Mouse (Mus musculus) liver, adult 2 months (tissue): ENCODE measurements around the gene Wdr66. TPM values are rescaled to one million over a fixed set of nuclear protein-coding genes. Genes with fewer than 3 reads are reported as not detected.

ENCODE experiments used
- DNase-seq: peaks from one replicate; pipeline ENCODE4 v3.0.0-alpha.2; 2011; ENCODE audit warnings: low read depth, low spot score; ENCODE audit errors: extremely low read depth
- H3K27ac ChIP-seq: fragments of 200-500 bp; replicated peaks from 2 replicates; pipeline ENCODE4 v1.5.1; 2012; ENCODE audit warnings: low read depth, mild to moderate bottlenecking, control low read depth, inconsistent platforms, low read length; ENCODE audit not compliant: insufficient read depth
- H3K27me3 ChIP-seq: fragments of 200-500 bp; 2 replicates; pipeline ENCODE4 v1.6.1; 2012; ENCODE audit warnings: mild to moderate bottlenecking, moderate library complexity, low read length, inconsistent platforms; ENCODE audit not compliant: control insufficient read depth, insufficient read depth
- H3K36me3 ChIP-seq: fragments of 200-500 bp; 2 replicates; pipeline ENCODE4 v1.6.1; 2012; ENCODE audit warnings: low read length, inconsistent platforms; ENCODE audit not compliant: control insufficient read depth, insufficient read depth
- H3K4me1 ChIP-seq: fragments of 200-500 bp; 2 replicates; pipeline ENCODE4 v1.6.1; 2011; ENCODE audit warnings: low read length; ENCODE audit not compliant: control insufficient read depth, insufficient read depth
- H3K4me3 ChIP-seq: fragments of 200-500 bp; 2 replicates; pipeline ENCODE4 v1.5.1; 2011; ENCODE audit warnings: low read depth, mild to moderate bottlenecking, control low read depth, low read length, moderate library complexity; ENCODE audit not compliant: insufficient read depth
- H3K79me2 ChIP-seq: fragments of 200-500 bp; 2 replicates; pipeline ENCODE4 v1.6.1; 2012; ENCODE audit warnings: inconsistent platforms, mild to moderate bottlenecking, low read length, moderate library complexity; ENCODE audit not compliant: control insufficient read depth, insufficient read depth
- H3K9ac ChIP-seq: fragments of 200-500 bp; 2 replicates; pipeline ENCODE4 v1.6.1; 2012; ENCODE audit warnings: low read depth, mild to moderate bottlenecking, control low read depth, inconsistent platforms, low read length
- CTCF ChIP-seq: fragments of 200-500 bp; IDR thresholded peaks from 2 replicates; pipeline ENCODE4 v1.5.1; 2011; ENCODE audit warnings: low read depth, low read length, control low read depth
- POLR2A ChIP-seq: fragments of 200-500 bp; IDR thresholded peaks from 2 replicates; pipeline ENCODE4 v1.6.1; 2011; ENCODE audit warnings: low read length, control low read depth; ENCODE audit not compliant: insufficient read depth; ENCODE audit errors: extremely low read depth
- WGBS: fragments of 180-500 bp; shearing (Covaris S2); methylation state at CpG from one replicate; pipeline ENCODE4 v1.1.7; 2018; 5-methylcytosine and 5-hydroxymethylcytosine counted together
- polyA plus RNA-seq: library from polyadenylated mRNA; depleted of rRNA; stranded (reverse); fragments of >200 nt; gene quantifications from 2 replicates; pipeline ENCODE4 v1.2.3, GENCODE M21; 2012
- total RNA-seq: library from RNA; depleted of rRNA; stranded (reverse); fragments of >200 nt; gene quantifications from 2 replicates; pipeline ENCODE4 v1.2.3, GENCODE M21; 2014

The Wdr66 gene
- total and polyA plus RNA-seq, 2 experiments: 0.37 to 0.60 TPM

GRCm38 (mm10) chr5:123300496-123301034 lies 48.7 kb downstream of the Wdr66 start:
- no peak for DNase-seq
- H3K4me1 ChIP-seq: no peaks in the 10 kb centered on the region
- 81% methylated on average over 8 of the region's 8 CpGs for WGBS

GRCm38 (mm10) chr5:123301780-123302521 lies 50.0 kb downstream of the Wdr66 start:
- H3K9ac ChIP-seq: no peak overlapping the region
- no peaks in the 10 kb centered on the region for H3K79me2 ChIP-seq
- TF ChIP-seq CTCF: no peak
- 89% methylated on average over 20 of the region's 20 CpGs for WGBS
- no peak overlapping the region for H3K4me3 ChIP-seq
- H3K27me3 ChIP-seq: no peaks in the 10 kb centered on the region
- no peaks in the 10 kb centered on the region for H3K36me3 ChIP-seq
- no peaks in the 10 kb centered on the region for H3K4me1 ChIP-seq
- DNase-seq: no peak
- no peak overlapping the region for H3K27ac ChIP-seq

More at GRCm38 (mm10) chr5:123300496-123301034, 48.7 kb downstream of the Wdr66 start:
- Histone ChIP-seq H3K79me2 (no peaks in the 10 kb centered on the region), H3K36me3 (no peaks in the 10 kb centered on the region), H3K27me3 (no peaks in the 10 kb centered on the region), H3K4me3 (no peak overlapping the region), H3K27ac (no peak overlapping the region), H3K9ac (no peak overlapping the region)
- TF ChIP-seq POLR2A (no peak), CTCF (no peak)

GRCm38 (mm10) chr5:123307630-123308282 lies 55.9 kb downstream of the Wdr66 start:
- DNase-seq: no peak

GRCm38 (mm10) chr5:123309816-123310215 lies 57.9 kb downstream of the Wdr66 start:
- Histone ChIP-seq H3K27ac (no peak overlapping the region), H3K36me3 (no peaks in the 10 kb centered on the region), H3K27me3 (no peaks in the 10 kb centered on the region), H3K9ac (no peak overlapping the region), H3K4me1 (no peaks in the 10 kb centered on the region), H3K79me2 (no peaks in the 10 kb centered on the region), H3K4me3 (no peak overlapping the region)
- WGBS: 76% methylated on average over 10 of the region's 10 CpGs
- no peak for DNase-seq
- TF ChIP-seq CTCF (no peak), POLR2A (no peak)

More at GRCm38 (mm10) chr5:123307630-123308282, 55.9 kb downstream of the Wdr66 start:
- TF ChIP-seq POLR2A (no peak), CTCF (no peak)
- 77% methylated on average over 18 of the region's 18 CpGs for WGBS
- no peak overlapping the region for H3K9ac ChIP-seq
- no peak overlapping the region for H3K27ac ChIP-seq
- no peak overlapping the region for H3K4me3 ChIP-seq
- no peaks in the 10 kb centered on the region for H3K36me3 ChIP-seq
- no peaks in the 10 kb centered on the region for H3K79me2 ChIP-seq
- H3K4me1 ChIP-seq: no peaks in the 10 kb centered on the region
- H3K27me3 ChIP-seq: no peaks in the 10 kb centered on the region

GRCm38 (mm10) chr5:123310221-123310620 lies 58.3 kb downstream of the Wdr66 start:
- no peaks in the 10 kb centered on the region for H3K36me3 ChIP-seq
- no peaks in the 10 kb centered on the region for H3K4me1 ChIP-seq
- H3K4me3 ChIP-seq: no peak overlapping the region
- DNase-seq: no peak
- H3K79me2 ChIP-seq: no peaks in the 10 kb centered on the region
- no peak overlapping the region for H3K9ac ChIP-seq
- no peak for TF ChIP-seq POLR2A
- WGBS: 79% methylated on average over 7 of the region's 7 CpGs
- no peak overlapping the region for H3K27ac ChIP-seq
- H3K27me3 ChIP-seq: no peaks in the 10 kb centered on the region

GRCm38 (mm10) chr5:123313058-123313630 lies 61.2 kb downstream of the Wdr66 start:
- no peak overlapping the region for H3K4me3 ChIP-seq
- no peak overlapping the region for H3K27ac ChIP-seq
- TF ChIP-seq CTCF (no peak), POLR2A (no peak)
- no peaks in the 10 kb centered on the region for H3K27me3 ChIP-seq
- H3K36me3 ChIP-seq: no peaks in the 10 kb centered on the region
- H3K9ac ChIP-seq: no peak overlapping the region
- WGBS: 74% methylated on average over 12 of the region's 12 CpGs
- H3K4me1 ChIP-seq: no peaks in the 10 kb centered on the region
- no peaks in the 10 kb centered on the region for H3K79me2 ChIP-seq
- DNase-seq: no peak
